Mouse (Mus musculus): Measurements from ENCODE around the gene Cbx6. TPM values are rescaled to one million over a fixed set of nuclear protein-coding genes. Genes with fewer than 3 reads are reported as not detected.

Cbx6 gene
- polyA plus RNA-seq, 1 experiment, result 29.0 TPM

- TF ChIP-seq POLR2A (IDR thresholded peaks at IDR 0.05; ENCODE audit: borderline replicate concordance, control insufficient read depth, low read depth, low read length), result no peak; the same call in 1 of the 2 replicates
- TF ChIP-seq CTCF (IDR thresholded peaks at IDR 0.05; ENCODE audit: control insufficient read depth, insufficient read depth, low read length), result no peak
- Histone ChIP-seq H3K4me3 (replicated peaks; ENCODE audit: control insufficient read depth, low read depth, low read length) (no peak overlapping the region), H3K27ac (ENCODE audit: control insufficient read depth, insufficient read depth, low read depth, low read length, poor library complexity) (no peak overlapping the region), H3K4me1 (ENCODE audit: control insufficient read depth, insufficient read depth, low read length) (peaks cover 2% of the 10 kb centered on the region; the same call in 1 of the 2 replicates)
- WGBS, result 89% methylated on average over 11 of the region's 11 CpGs
Observed at GRCm38 (mm10) chr15:79827778-79828210, 6.7 kb downstream of the Cbx6 start.

DNA sequence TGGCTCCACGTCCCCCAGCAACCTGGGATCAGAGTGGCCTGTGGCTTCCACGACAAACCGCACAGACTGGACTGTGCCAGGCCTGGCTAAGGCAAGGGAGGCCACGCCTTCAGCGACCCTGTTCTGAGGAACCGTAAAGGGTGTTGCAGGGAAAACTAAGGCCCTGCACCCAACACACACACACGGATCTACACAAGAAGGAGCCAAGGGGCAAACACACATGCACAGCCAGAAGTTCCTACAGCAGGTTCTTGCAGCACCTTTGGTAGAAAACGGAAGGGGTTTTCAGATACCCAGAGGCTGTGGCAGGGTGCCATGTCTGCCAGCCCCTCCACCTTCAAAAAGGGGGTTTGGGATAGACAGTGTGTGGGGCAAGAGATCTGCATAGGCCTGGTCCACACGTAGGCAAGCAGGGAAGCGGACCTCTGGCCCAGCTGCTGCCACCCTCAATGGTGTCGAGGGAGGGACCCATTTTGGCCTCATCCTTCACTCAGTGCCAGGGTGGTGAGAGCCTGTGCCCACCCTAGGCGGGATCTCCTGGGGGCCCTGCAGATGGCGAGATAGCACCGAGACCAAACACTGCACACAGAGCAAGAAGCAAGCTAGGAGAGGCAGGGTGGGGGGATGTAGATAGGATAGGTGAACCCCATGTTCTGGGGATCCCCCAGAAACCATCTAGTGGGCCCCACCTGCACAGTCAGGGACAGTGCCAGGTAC is 7.3 kb downstream of the Cbx6 start:
- Histone ChIP-seq H3K27ac (ENCODE audit: control insufficient read depth, insufficient read depth, low read depth, low read length, poor library complexity) (no peak overlapping the region; the same call in 1 of the 2 replicates), H3K4me1 (ENCODE audit: control insufficient read depth, insufficient read depth, low read length) (peaks cover 2% of the 10 kb centered on the region; the same call in 1 of the 2 replicates), H3K4me3 (replicated peaks; ENCODE audit: control insufficient read depth, low read depth, low read length) (no peak overlapping the region)
- TF ChIP-seq POLR2A (IDR thresholded peaks at IDR 0.05; ENCODE audit: borderline replicate concordance, control insufficient read depth, low read depth, low read length) (no peak), CTCF (IDR thresholded peaks at IDR 0.05; ENCODE audit: control insufficient read depth, insufficient read depth, low read length) (no peak)
- 86% methylated on average over 14 of the region's 14 CpGs for WGBS

- TF ChIP-seq POLR2A (IDR thresholded peaks at IDR 0.05; ENCODE audit: borderline replicate concordance, control insufficient read depth, low read depth, low read length) (no peak), CTCF (IDR thresholded peaks at IDR 0.05; ENCODE audit: control insufficient read depth, insufficient read depth, low read length) (no peak)
- no peak overlapping the region for H3K27ac ChIP-seq (ENCODE audit: control insufficient read depth, insufficient read depth, low read depth, low read length, poor library complexity)
- peaks cover 2% of the 10 kb centered on the region; the same call in 1 of the 2 replicates for H3K4me1 ChIP-seq (ENCODE audit: control insufficient read depth, insufficient read depth, low read length)
- WGBS, result 86% methylated on average over 9 of the region's 9 CpGs
- H3K4me3 ChIP-seq (replicated peaks; ENCODE audit: control insufficient read depth, low read depth, low read length), result no peak overlapping the region
Observed at GRCm38 (mm10) chr15:79826221-79826935, 8.1 kb downstream of the Cbx6 start.

DNA sequence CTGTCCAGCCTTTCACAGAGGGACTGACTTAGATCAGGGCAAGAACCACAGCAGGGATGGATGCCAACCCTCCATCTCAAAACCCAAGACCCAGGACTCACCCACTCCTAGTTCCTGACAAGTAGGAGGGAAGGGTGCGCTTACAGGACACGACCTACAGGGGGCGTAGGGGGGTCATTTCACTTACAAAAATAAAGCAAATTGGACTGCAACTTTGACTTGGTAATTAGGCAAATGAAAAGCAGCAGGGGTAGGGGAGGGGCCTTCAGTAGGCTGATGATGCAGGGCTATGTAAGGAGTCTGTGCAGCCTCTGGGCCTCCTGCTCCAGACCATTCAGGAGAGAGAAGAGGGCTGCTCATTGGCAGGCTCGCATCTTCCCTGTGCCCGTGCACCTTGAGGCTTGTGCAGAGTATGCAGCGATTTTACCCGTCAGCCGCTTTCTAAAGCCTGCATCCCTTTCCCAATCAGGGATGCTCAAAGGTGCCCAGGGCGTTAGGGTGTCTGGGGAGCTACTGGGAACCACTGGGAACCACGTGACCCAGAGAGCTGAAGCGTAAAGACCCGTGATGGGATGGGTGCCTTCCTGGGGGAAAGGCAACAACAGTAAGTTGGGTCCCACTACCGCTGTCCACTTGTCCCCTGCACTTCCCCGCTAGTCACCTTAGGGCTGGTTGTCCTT is 9.2 kb downstream of the Cbx6 start:
- no peak overlapping the region for H3K4me3 ChIP-seq (replicated peaks; ENCODE audit: control insufficient read depth, low read depth, low read length)
- TF ChIP-seq POLR2A (IDR thresholded peaks at IDR 0.05; ENCODE audit: borderline replicate concordance, control insufficient read depth, low read depth, low read length) (no peak), CTCF (IDR thresholded peaks at IDR 0.05; ENCODE audit: control insufficient read depth, insufficient read depth, low read length) (peak; percentile 57)
- peaks cover 2% of the 10 kb centered on the region; the same call in 1 of the 2 replicates for H3K4me1 ChIP-seq (ENCODE audit: control insufficient read depth, insufficient read depth, low read length)
- no peak overlapping the region for H3K27ac ChIP-seq (ENCODE audit: control insufficient read depth, insufficient read depth, low read depth, low read length, poor library complexity)
- WGBS, result 80% methylated on average over 14 of the region's 14 CpGs

- WGBS, result 67% methylated on average over 19 of the region's 19 CpGs
- Histone ChIP-seq H3K4me3 (replicated peaks; ENCODE audit: control insufficient read depth, low read depth, low read length) (no peak overlapping the region), H3K4me1 (ENCODE audit: control insufficient read depth, insufficient read depth, low read length) (peaks cover 2% of the 10 kb centered on the region; the same call in 1 of the 2 replicates), H3K27ac (ENCODE audit: control insufficient read depth, insufficient read depth, low read depth, low read length, poor library complexity) (no peak overlapping the region)
- TF ChIP-seq POLR2A (IDR thresholded peaks at IDR 0.05; ENCODE audit: borderline replicate concordance, control insufficient read depth, low read depth, low read length), result no peak
- TF ChIP-seq CTCF (IDR thresholded peaks at IDR 0.05; ENCODE audit: control insufficient read depth, insufficient read depth, low read length), result no peak
Observed at GRCm38 (mm10) chr15:79823588-79824280, 10.8 kb downstream of the Cbx6 start.

- Histone ChIP-seq H3K4me1 (ENCODE audit: control insufficient read depth, insufficient read depth, low read length) (peaks cover 2% of the 10 kb centered on the region; the same call in 1 of the 2 replicates), H3K27ac (ENCODE audit: control insufficient read depth, insufficient read depth, low read depth, low read length, poor library complexity) (peak overlapping the region; percentile 27), H3K4me3 (replicated peaks; ENCODE audit: control insufficient read depth, low read depth, low read length) (no peak overlapping the region)
- 69% methylated on average over 13 of the region's 13 CpGs for WGBS
- TF ChIP-seq POLR2A (IDR thresholded peaks at IDR 0.05; ENCODE audit: borderline replicate concordance, control insufficient read depth, low read depth, low read length), result no peak
- TF ChIP-seq CTCF (IDR thresholded peaks at IDR 0.05; ENCODE audit: control insufficient read depth, insufficient read depth, low read length), result no peak
Observed at GRCm38 (mm10) chr15:79822265-79823199, 12.0 kb downstream of the Cbx6 start.

DNA sequence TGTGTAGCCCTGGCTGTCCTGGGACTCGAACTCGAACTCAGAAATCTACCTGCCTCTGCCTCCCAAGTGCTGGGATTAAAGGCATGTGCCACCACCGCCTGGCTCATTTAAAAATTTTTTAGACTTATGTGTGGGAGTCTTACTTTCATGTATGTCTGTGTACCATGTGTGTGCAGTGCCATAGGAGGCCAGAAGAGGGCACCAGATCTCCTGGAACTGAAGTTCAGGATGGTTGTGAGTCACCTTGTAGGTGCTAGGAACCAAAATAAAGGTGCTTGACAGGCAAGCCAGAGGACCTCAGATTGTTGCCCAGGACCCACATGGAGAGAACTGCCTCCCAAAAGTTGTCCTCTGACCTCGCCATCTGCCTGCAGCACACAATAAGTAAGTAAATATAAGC is 16.2 kb downstream of the Cbx6 start:
- no peak overlapping the region for H3K27ac ChIP-seq (ENCODE audit: control insufficient read depth, insufficient read depth, low read depth, low read length, poor library complexity)
- 77% methylated on average over 4 of the region's 4 CpGs for WGBS
- peaks cover under 1% of the 10 kb centered on the region; the same call in 1 of the 2 replicates for H3K4me1 ChIP-seq (ENCODE audit: control insufficient read depth, insufficient read depth, low read length)
- TF ChIP-seq POLR2A (IDR thresholded peaks at IDR 0.05; ENCODE audit: borderline replicate concordance, control insufficient read depth, low read depth, low read length), result no peak
- no peak for TF ChIP-seq CTCF (IDR thresholded peaks at IDR 0.05; ENCODE audit: control insufficient read depth, insufficient read depth, low read length)
- H3K4me3 ChIP-seq (replicated peaks; ENCODE audit: control insufficient read depth, low read depth, low read length), result no peak overlapping the region

Measured in bone marrow, adult 2 months (tissue).